ENCODE assay signal across 21 mouse cellular contexts in the genomic region with DNA sequence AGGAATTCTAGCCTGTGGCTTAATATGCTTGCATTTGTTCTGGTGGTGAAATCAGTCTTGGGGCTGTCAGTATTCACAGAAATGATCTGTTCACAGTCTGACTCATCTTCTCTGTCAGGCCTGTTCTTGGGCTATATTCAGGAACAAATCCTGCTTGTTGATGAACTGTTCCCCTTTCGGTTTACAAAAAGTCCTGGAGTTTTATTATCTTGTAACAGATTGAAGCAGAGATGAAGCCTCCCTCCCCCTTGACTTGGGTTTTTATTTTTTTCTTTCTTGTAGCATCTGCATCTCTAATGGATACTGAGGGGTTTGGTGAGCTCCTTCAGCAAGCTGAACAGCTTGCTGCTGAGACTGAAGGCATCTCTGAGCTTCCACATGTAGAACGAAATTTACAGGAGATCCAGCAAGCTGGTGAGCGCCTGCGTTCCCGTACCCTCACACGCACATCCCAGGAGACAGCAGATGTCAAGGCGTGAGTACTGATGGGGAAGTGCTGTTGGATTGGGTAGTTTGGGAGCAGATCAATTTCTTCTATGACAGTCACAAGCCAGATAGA. TPM values are rescaled to one million over a fixed set of nuclear protein-coding genes. Genes with fewer than 3 reads are reported as not detected.
A peak's percentile ranks its signal among the peaks of the same experiment; 100 is the strongest.
DNase-seq lines count a peak whose midpoint lies in the region; ATAC-seq lines count a peak whose summit lies in the region.
"Had no signal": no experiment of that assay in that cellular context is flagged by ENCODE, and none has a peak within 500 bp of the region (broad histone marks: within the 10 kb centered on the region; RNA-seq: fewer than 3 reads in every experiment).

No protein-coding gene starts in this region.

- 88% methylated on average over 7 of the region's 7 CpGs for WGBS in hindbrain, embryonic 13.5 days

- no peaks in the 10 kb centered on the region for H3K27me3 ChIP-seq in hindbrain, embryonic 13.5 days
- H3K27me3 ChIP-seq: forebrain, embryonic 13.5 days had no signal

- DNase-seq in layer of hippocampus, adult 18-20 months (ENCODE audit: low spot score in 2 of 2): peak; percentile 53 to 78
- no peak for DNase-seq in layer of hippocampus, adult 9-10 months (ENCODE audit: low spot score)
- peak; percentile 30 to 33 for DNase-seq in right cerebral cortex, postnatal 36 days (ENCODE audit: low spot score in 2 of 2)
- no peak for DNase-seq in right cerebral cortex, postnatal 4 days
- DNase-seq in layer of hippocampus, adult 8-10 months (ENCODE audit: low spot score in 2 of 2): peak; percentile 62
- DNase-seq in testis, postnatal 14 days (ENCODE audit: low spot score): no peak
- DNase-seq in thymus, adult 18-20 months: no peak
- DNase-seq: adrenal gland, postnatal 10 days; cerebellum, adult 11-12 months; cerebellum, postnatal 36 days; gastrocnemius, postnatal 14 days; heart, adult 2 months; heart, postnatal 4 days; lung, adult 18-20 months; lung, postnatal 14 days; retina, postnatal 1 day had no signal

- H3K4me3 ChIP-seq in hindbrain, embryonic 13.5 days: no peak overlapping the region
- H3K4me3 ChIP-seq: forebrain, embryonic 13.5 days; heart, adult 2 months had no signal

- H3K4me2 ChIP-seq in hindbrain, embryonic 13.5 days: no peak overlapping the region
- H3K4me2 ChIP-seq: forebrain, embryonic 13.5 days; liver, embryonic 11.5 days had no signal

- peaks cover 34% of the 10 kb centered on the region for H3K36me3 ChIP-seq in hindbrain, embryonic 13.5 days

- H3K27ac ChIP-seq in hindbrain, embryonic 13.5 days: no peak overlapping the region
- H3K27ac ChIP-seq: forebrain, embryonic 13.5 days; heart, adult 2 months had no signal

- no peaks in the 10 kb centered on the region for H3K9me3 ChIP-seq in hindbrain, embryonic 13.5 days
- H3K9me3 ChIP-seq: forebrain, embryonic 13.5 days had no signal

- H3K9ac ChIP-seq in hindbrain, embryonic 13.5 days: no peak overlapping the region
- H3K9ac ChIP-seq: forebrain, embryonic 13.5 days had no signal

- no peaks in the 10 kb centered on the region for H3K4me1 ChIP-seq in hindbrain, embryonic 13.5 days (replicated peaks)
- H3K4me1 ChIP-seq: forebrain, embryonic 13.5 days had no signal

- ATAC-seq in hindbrain, embryonic 13.5 days (ENCODE audit: low FRiP score): no peak
- ATAC-seq: forebrain, embryonic 13.5 days; hindbrain, embryonic 16.5 days; intestine, embryonic 16.5 days had no signal

RNA-seq across cellular contexts. Expression of gene Nup93, which starts 13.1 kb away (rescaled TPM):
- 10 to 100 TPM; 44.3 to 52.6 TPM for total RNA-seq in layer of hippocampus, adult 18-20 months (2021)
- total RNA-seq in layer of hippocampus, adult 8-10 months (2022): 10 to 100 TPM; 56.4 to 66.3 (median 63.1) TPM
- 66.5 and 68.0 TPM in 2 replicates for polyA plus RNA-seq in hindbrain, embryonic 13.5 days (2015; fragmentation: Nextera tagmentation; extraction: Ambion mirVana)

RNA-seq across cellular contexts. Expression of gene Mt1, which starts 48.6 kb away (rescaled TPM):
- 100 to 1,000 TPM; 625 to 755 TPM for total RNA-seq in layer of hippocampus, adult 18-20 months (2021)
- 1,000 to 10,000 TPM in 1 of 4 experiments, 100 to 1,000 TPM in 3; 351 to 1,100 (median 605) TPM for total RNA-seq in layer of hippocampus, adult 8-10 months (2022)
- polyA plus RNA-seq in hindbrain, embryonic 13.5 days (2015; fragmentation: Nextera tagmentation; extraction: Ambion mirVana): 35.8 and 38.6 TPM in 2 replicates

RNA-seq across cellular contexts. Expression of gene Mt2, which starts 55.0 kb away (rescaled TPM):
- total RNA-seq in layer of hippocampus, adult 18-20 months (2021): 100 to 1,000 TPM; 501 to 598 TPM
- 1,000 to 10,000 TPM in 1 of 4 experiments, 100 to 1,000 TPM in 3; 368 to 1,095 (median 602) TPM for total RNA-seq in layer of hippocampus, adult 8-10 months (2022)
- 9.5 and 9.6 TPM in 2 replicates for polyA plus RNA-seq in hindbrain, embryonic 13.5 days (2015; fragmentation: Nextera tagmentation; extraction: Ambion mirVana)

Comparison
In these comparisons a context has a peak if more than half of its experiments do, and no peak if none do; other contexts are left out.
1. DNase-seq: peak in layer of hippocampus, adult 18-20 months (2 of 2), right cerebral cortex, postnatal 36 days (2 of 2) and layer of hippocampus, adult 8-10 months (2 of 2); none in layer of hippocampus, adult 9-10 months (single experiment), right cerebral cortex, postnatal 4 days (single experiment), testis, postnatal 14 days (single experiment) and thymus, adult 18-20 months (0 of 2).